Mouse (Mus musculus): ENCODE measurements at regions not wholly inside any gene's neighbourhood (a gene's known extent, or its start where the extent isn't known, plus 50 kb on each side); places are given as distances from the start of the nearest gene placed in this dataset.
"Not testable (repeated sequence)": the region's sequence is repeated elsewhere in the genome, so short reads cannot be mapped to it uniquely, and the experiment has no call there.

- DNase-seq (ENCODE audit: low spot score), result no peak
These were observed 179.9 kb downstream of the Enc1 start for GRCm38 (mm10) chr13:97420773-97421172.

GRCm38 (mm10) chr13:97419100-97419499, 178.2 kb downstream of the Enc1 start:
- DNase-seq (ENCODE audit: low spot score), result no peak

- no peak for DNase-seq (ENCODE audit: low spot score)
These were observed 177.8 kb downstream of the Enc1 start for GRCm38 (mm10) chr13:97418681-97419080.

- DNase-seq (ENCODE audit: low spot score), result no peak
These were observed 177.2 kb downstream of the Enc1 start for GRCm38 (mm10) chr13:97418081-97418480.

DNA sequence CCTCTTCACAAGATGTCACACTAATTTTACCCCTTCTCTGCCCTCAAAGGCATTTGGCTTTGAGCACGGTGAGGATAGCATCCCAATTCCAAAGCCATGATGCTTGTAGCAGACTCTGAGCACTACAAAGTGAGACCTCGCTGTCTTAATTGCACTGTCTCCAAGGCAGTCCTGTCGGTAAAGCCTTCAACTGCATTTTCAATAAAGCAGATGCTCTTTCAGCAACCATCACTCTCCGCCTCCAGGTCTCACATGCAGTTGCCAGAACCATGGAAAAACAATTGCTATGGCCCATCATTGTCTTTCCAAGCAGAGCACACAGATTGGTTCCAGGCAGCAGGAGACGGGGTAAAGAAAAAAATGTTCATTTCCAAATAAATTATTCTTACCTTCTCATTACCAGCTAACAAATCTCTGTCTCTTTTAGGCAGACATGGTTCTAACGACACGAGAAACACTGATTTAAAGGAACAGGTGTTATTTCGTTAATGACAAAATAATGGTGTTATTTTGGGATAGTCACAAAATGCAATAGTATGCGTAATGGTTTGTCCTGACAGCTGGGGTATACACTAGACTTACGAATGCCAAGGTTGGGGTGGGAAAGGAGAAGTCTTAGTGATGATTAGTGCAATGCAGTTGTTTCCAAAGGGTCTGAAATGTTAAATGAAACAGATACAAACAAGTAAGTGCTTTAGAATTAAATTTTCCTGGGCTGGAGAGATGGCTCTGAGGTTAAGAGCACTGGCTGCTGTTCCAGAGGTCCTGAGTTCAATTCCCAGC, 175.2 kb downstream of the Enc1 start:
- DNase-seq (ENCODE audit: low spot score), result no peak

GRCm38 (mm10) chr13:97415381-97415780, 174.5 kb downstream of the Enc1 start:
- no peak for DNase-seq (ENCODE audit: low spot score)

DNA sequence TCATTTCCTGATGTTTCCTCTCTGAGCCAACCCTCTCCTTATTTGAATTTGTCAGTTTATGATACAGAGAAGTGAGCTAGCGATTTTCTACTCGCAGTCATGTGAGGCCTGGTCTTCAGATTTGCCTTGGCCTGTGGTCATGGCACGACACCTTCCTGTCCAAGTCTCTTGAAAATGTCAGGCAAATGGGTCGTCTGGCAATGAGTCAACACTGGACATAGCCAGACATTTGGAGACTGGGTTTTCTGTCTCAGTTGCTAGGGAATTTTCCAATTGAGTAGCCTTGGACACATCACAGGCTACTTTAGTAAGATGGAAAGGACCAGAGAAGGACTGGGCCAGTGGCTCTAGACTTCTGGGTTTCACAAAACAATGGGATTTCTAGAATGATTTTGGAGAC, 171.2 kb downstream of the Enc1 start:
- no peak for DNase-seq (ENCODE audit: low spot score)

DNA sequence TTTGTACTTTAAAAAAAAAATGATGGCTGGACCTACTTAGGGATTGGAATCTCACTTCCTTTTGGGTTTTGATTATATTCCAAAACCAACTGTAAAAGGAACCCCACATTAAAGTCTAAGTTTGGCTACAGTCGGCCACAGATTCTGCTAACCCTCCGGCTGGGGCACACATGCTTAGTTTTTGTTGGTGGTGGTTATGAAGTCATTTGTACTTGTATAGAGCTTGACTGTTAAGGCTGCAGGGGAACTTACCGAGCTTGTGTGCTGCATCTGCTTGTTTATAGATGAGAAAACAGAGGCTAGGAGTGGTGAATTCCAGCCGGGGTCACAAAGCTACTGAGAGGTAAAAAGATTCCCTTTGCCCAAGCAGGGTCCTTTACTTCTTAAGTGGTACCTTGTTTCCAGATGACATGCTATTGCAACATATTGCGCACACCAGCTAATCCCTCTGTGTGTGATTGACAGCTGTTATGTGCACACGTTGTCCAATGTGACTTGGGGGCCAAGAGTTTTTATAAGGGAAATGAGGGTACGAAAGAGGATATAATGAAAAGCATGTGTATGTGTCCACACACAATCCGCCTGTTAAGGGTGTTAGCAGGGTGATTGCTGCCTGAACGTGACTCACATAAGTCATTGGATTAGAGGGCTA, 169.8 kb downstream of the Enc1 start:
- no peak for DNase-seq (ENCODE audit: low spot score)

- no peak for DNase-seq (ENCODE audit: low spot score)
These were observed 169.1 kb downstream of the Enc1 start for GRCm38 (mm10) chr13:97409891-97410525.

DNA sequence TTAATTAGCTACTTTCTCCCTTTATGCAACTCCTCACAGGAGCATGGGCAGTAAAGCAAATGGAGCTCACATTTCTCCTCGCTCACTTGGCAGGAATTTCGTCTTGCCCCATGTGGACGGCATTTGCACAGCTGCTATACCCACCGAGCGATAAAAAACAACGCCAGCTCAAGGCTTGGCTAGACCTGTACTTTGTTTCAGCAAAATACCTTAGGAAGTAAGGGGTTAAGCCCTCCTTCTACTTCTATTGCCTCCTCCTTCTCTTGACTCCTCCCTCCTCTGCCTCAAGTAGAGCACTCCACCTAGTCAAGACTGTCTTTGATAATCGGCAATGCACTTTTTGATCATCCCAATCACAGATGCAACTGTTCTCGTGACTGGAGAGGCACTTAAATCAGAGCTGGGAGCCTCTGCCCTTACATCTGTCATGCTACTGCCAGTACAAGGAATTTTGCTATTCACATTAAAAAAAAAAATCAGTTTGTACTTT, 168.4 kb downstream of the Enc1 start:
- DNase-seq (ENCODE audit: low spot score), result no peak

DNA sequence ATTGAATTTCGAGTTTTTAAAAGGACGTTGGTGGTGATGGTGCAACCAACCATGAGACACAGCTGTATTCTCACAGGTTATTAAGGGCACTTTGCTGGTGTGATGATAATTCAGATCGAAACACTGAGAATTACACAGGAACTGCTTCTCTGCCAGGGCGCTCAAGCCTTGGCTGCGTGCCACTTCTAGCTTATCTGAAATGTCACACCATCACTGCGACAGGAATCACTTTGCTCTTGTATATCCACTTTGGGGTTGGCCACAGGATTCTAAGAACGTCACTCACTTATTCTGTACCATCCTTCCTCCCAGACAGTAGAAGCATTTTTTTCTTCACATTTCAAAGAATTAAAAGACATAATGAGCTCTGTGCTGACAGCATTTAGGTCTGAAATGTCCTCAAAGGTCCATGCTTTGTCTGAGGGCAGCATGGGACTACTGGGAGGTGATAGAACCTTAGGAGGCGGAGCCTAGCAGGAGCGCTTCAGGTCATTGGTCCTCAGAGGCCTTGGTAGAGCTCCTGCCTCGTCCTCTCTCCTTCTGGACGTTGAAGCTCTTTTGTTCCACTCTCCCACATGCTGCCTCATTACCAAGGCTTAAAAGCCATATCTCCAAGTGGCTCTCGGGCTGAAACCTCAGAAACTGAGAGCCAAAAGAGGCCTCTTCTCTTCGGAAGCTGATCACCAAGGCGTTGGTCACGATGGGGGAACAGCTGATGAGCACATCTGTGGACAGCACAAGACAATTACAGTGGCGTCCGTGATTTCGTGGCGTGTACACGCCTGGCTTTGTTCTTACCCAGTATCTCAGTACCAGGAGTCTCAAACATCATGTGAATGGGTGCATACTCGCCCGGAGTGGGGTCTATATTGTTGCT, 167.7 kb downstream of the Enc1 start:
- no peak for DNase-seq (ENCODE audit: low spot score)

DNA sequence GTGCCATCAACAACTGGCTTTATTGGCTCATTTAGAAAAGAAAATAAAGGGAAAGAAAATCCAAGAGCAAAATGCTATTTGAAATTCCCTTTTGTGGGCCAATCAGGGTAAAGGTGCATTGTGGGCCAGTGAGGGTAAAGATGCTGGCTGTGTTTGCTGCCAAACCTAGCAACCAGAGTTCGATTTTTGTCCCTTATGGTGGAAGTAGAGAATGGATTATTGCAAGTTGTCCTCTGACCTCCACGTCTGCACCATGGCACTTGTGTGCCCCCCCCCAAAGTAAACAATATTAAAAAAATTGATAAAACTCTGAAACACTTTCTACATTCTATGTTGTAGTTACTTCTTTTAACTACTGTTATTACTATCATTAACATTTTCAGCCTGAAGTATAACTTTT, 166.9 kb downstream of the Enc1 start:
- DNase-seq (ENCODE audit: low spot score), result no peak

GRCm38 (mm10) chr13:97406678-97407077, 165.8 kb downstream of the Enc1 start:
- DNase-seq (ENCODE audit: low spot score), result no peak

DNA sequence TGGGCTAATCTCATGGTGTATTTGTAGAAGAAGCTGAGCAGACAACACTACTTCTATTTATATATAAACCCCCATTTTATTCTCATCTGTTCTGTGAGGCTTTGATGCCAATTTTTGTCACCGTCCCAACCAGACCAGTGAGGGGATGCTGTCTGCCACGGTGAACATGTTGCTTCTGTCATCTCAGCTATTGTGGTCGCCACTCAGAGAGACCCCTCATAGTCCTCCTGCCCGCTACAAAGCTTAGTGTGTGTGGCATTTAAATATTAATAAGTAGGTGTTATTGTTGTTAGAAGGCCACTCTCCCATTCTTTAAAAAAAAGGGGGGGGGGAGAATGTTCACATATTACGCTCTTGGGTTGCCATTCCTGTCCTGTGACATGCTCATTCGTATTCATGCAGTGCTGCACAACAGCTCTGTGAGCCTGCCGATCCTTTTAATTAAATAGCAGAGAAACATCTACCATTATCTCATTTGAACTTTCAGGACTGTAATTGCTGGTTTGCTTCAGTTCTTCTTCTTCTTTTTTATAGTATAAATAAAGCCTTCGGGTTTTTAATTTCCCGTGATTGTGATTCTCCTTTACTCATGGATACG, 161.4 kb downstream of the Enc1 start:
- DNase-seq (ENCODE audit: low spot score), result no peak

GRCm38 (mm10) chr13:97401620-97402019, 160.7 kb downstream of the Enc1 start:
- no peak for DNase-seq (ENCODE audit: low spot score)

- no peak for DNase-seq (ENCODE audit: low spot score)
These were observed 157.1 kb downstream of the Enc1 start for GRCm38 (mm10) chr13:97398041-97398440.

GRCm38 (mm10) chr13:97396899-97397640, 156.2 kb downstream of the Enc1 start:
- DNase-seq (ENCODE audit: low spot score), result no peak

GRCm38 (mm10) chr13:97396286-97396685, 155.4 kb downstream of the Enc1 start:
- DNase-seq (ENCODE audit: low spot score), result not testable (repeated sequence)

DNA sequence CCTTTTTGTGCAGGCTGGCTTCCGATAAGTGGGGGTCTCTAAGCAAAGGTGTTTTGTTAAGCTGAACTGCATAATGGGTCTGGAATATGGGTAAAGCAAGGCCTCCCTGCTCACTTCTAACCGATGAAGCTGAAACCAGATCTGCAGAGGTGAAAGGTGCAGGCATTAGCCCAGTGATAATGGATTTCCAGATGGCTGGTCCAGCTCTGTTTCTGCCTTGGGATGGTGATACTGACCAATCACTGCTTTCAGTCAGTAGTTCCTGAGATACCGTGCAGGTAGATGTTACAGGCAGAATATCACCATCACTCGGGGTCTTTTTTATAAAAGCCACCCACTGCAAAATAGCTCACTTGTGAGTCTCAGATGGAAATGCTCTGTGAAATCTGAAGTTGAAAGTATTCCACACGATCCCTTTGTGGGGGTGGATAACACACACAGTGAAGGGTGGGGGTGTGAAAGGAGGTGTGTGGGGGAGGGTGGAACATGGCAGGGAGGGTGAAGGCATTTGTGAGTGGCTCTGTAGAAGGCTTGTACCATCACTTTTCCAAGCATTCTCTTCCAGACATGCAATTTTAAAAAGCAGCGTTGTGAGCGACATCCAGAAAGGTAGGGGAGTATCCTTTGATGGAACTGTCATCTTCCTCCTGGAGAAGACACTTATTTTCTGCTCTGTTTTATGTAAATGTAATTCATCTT, 154.0 kb downstream of the Enc1 start:
- DNase-seq (ENCODE audit: low spot score), result no peak

DNA sequence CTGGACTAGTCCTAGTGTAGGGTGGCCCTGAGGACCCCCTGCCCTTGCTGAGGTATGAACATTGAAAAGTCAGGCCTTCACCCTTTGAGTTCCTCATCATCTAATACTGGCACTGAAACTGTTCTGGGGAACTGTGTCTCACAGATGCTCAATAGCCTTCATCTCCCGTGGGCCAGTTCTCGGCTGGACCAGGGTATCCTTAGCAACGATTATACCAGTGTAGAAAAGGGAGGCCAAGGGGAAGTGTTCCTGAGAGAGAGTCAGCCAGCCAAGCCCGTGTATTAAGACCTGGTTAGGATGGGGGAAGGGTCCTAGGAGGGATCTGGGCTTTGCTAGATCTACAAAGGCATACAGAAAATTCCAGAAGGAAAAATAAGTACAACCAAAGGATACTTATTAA, 153.2 kb downstream of the Enc1 start:
- no peak for DNase-seq (ENCODE audit: low spot score)
